ENCODE assay signal across 15 mouse cellular contexts in genomic region chr8:108536186-108536585, GRCm38 (mm10).
DNase-seq lines count a peak whose midpoint lies in the region; ATAC-seq and TF ChIP-seq lines count a peak whose summit lies in the region.
"Had no signal": no experiment of that assay in that cellular context is flagged by ENCODE, and none has a peak within 500 bp of the region (broad histone marks: within the 10 kb centered on the region; RNA-seq: fewer than 3 reads in every experiment).

No protein-coding gene starts in this region.

- WGBS in midbrain, embryonic 12.5 days: 88% methylated on average over 7 of the region's 7 CpGs
- whole genome bisulfite sequencing in lung, adult 2 months: 80% methylated on average over 7 of the region's 7 CpGs

- H3K36me3 ChIP-seq in midbrain, embryonic 12.5 days: no peaks in the 10 kb centered on the region
- H3K36me3 ChIP-seq: embryonic facial prominence, embryonic 10.5 days; limb, embryonic 10.5 days; liver, embryonic 15.5 days had no signal

- 0 out of 2 replicates have a peak overlapping the region, but pooled peaks have one; percentile 7 for H3K4me3 ChIP-seq in midbrain, embryonic 12.5 days
- H3K4me3 ChIP-seq in lung, adult 2 months (replicated peaks; ENCODE audit: extremely low read depth, low read depth, low read length): no peak overlapping the region
- H3K4me3 ChIP-seq: embryonic facial prominence, embryonic 10.5 days; limb, embryonic 10.5 days; liver, embryonic 15.5 days had no signal

- ATAC-seq in frontal cortex, adult (ENCODE audit: low TSS enrichment): peak; percentile 79
- ATAC-seq in midbrain, embryonic 12.5 days (ENCODE audit: low FRiP score, low read depth): no peak

- peaks cover 42% of the 10 kb centered on the region for H3K4me1 ChIP-seq in midbrain, embryonic 12.5 days
- H3K4me1 ChIP-seq in lung, adult 2 months (ENCODE audit: control insufficient read depth, insufficient read depth, low read length): no peaks in the 10 kb centered on the region
- H3K4me1 ChIP-seq: embryonic facial prominence, embryonic 10.5 days; liver, embryonic 15.5 days had no signal

- no peak for DNase-seq in frontal cortex, postnatal 14 days (ENCODE audit: low spot score in 2 of 2)
- peak; percentile 51 for DNase-seq in right cerebral cortex, postnatal 10 days (ENCODE audit: low spot score in 2 of 2)
- no peak for DNase-seq in right cerebral cortex, postnatal 4 days
- DNase-seq in adrenal gland, adult 8-10 months: no peak
- DNase-seq in lung, adult 2 months: no peak
- no peak for DNase-seq in thymus, postnatal 10 days (ENCODE audit: low spot score in 2 of 2)
- DNase-seq: cerebellum, adult 8-10 months; kidney, adult 9 months; thymus, postnatal 14 days had no signal

- TF ChIP-seq CTCF in lung, adult 2 months (IDR thresholded peaks at IDR 0.05; ENCODE audit: insufficient read depth, low read length): no peak

- no peaks in the 10 kb centered on the region for H3K9me3 ChIP-seq in midbrain, embryonic 12.5 days
- H3K9me3 ChIP-seq: embryonic facial prominence, embryonic 10.5 days; limb, embryonic 10.5 days; liver, embryonic 15.5 days had no signal

- peak overlapping the region; percentile 66 for H3K27ac ChIP-seq in midbrain, embryonic 12.5 days (replicated peaks)
- H3K27ac ChIP-seq: embryonic facial prominence, embryonic 10.5 days; limb, embryonic 10.5 days; liver, embryonic 15.5 days; macrophage had no signal

- H3K4me2 ChIP-seq in midbrain, embryonic 12.5 days (replicated peaks): peak overlapping the region; percentile 15
- H3K4me2 ChIP-seq: liver, embryonic 15.5 days had no signal

- no peak for TF ChIP-seq POLR2A in lung, adult 2 months (IDR thresholded peaks at IDR 0.05; ENCODE audit: borderline replicate concordance, extremely low read depth, low read depth, low read length)

- no peak overlapping the region for H3K9ac ChIP-seq in midbrain, embryonic 12.5 days (replicated peaks)
- H3K9ac ChIP-seq: liver, embryonic 15.5 days had no signal

- no peaks in the 10 kb centered on the region for H3K27me3 ChIP-seq in midbrain, embryonic 12.5 days
- H3K27me3 ChIP-seq: liver, embryonic 15.5 days had no signal

Comparison
In these comparisons a context has a peak if more than half of its experiments do, and no peak if none do; other contexts are left out.
1. DNase-seq: peak in right cerebral cortex, postnatal 10 days (2 of 2); none in frontal cortex, postnatal 14 days (0 of 2), right cerebral cortex, postnatal 4 days (single experiment), adrenal gland, adult 8-10 months (single experiment), lung, adult 2 months (single experiment) and thymus, postnatal 10 days (0 of 2).